Mouse (Mus musculus) cerebellum, postnatal 36 days (tissue): Measurements from ENCODE around the gene Ccp110.

ENCODE experiments used
- DNase-seq, 2 experiments: peaks; one replicate each; pipeline ENCODE4 v3.0.0; 2021 to 2022; ENCODE audit warnings: mixed read lengths in 2 of 2

Gene Ccp110

GRCm38 (mm10) chr7:118769655-118770054 is 57.3 kb downstream of the Ccp110 start:
- DNase-seq = no peak

GRCm38 (mm10) chr7:118773027-118773426 is 60.7 kb downstream of the Ccp110 start:
- no peak for DNase-seq

GRCm38 (mm10) chr7:118775991-118776390 is 63.6 kb downstream of the Ccp110 start:
- peak in 1 of 2 experiments; percentile 30 for DNase-seq

- DNase-seq = no peak
Observed at GRCm38 (mm10) chr7:118776491-118776890, 64.1 kb downstream of the Ccp110 start.

- peak; percentile 58 to 67 for DNase-seq
Observed at GRCm38 (mm10) chr7:118777598-118778394, 65.4 kb downstream of the Ccp110 start.

- DNase-seq = peak; percentile 75 to 84
Observed at GRCm38 (mm10) chr7:118778561-118778960, 66.2 kb downstream of the Ccp110 start.

- DNase-seq = no peak
Observed at GRCm38 (mm10) chr7:118783305-118784001, 71.1 kb downstream of the Ccp110 start.

GRCm38 (mm10) chr7:118786091-118786490 is 73.7 kb downstream of the Ccp110 start:
- DNase-seq = no peak
